Mouse (Mus musculus) bone marrow macrophage, adult 2 months (primary cell): ENCODE results near the gene Dixdc1. TPM values are rescaled to one million over a fixed set of nuclear protein-coding genes. Genes with fewer than 3 reads are reported as not detected.
A peak's percentile ranks its signal among the peaks of the same experiment; 100 is the strongest.

Experiments
- H3K27ac ChIP-seq: 2 replicates; pipeline ENCODE4 v1.5.1; 2012; ENCODE audit warnings: low read depth, low read length; ENCODE audit not compliant: insufficient read depth
- H3K4me1 ChIP-seq: 2 replicates; pipeline ENCODE4 v1.6.1; 2012; ENCODE audit warnings: low read length; ENCODE audit not compliant: control insufficient read depth, insufficient read depth
- H3K4me3 ChIP-seq: 2 replicates; pipeline ENCODE4 v1.5.1; 2012; ENCODE audit warnings: mild to moderate bottlenecking, low read length, moderate library complexity; ENCODE audit not compliant: insufficient read depth
- CTCF ChIP-seq: IDR thresholded peaks from 2 replicates; pipeline ENCODE4 v1.5.1; 2012; ENCODE audit warnings: low read depth, mild to moderate bottlenecking, low read length, moderate library complexity
- POLR2A ChIP-seq: IDR thresholded peaks from 2 replicates; pipeline ENCODE4 v1.6.1; 2012; ENCODE audit warnings: mild to moderate bottlenecking, low read depth, low read length, borderline replicate concordance
- polyA plus RNA-seq: library from polyadenylated mRNA; stranded (reverse); fragments of >200 nt; gene quantifications from 2 replicates; pipeline ENCODE4 v1.2.4, GENCODE M21; 2012; ENCODE audit not compliant: missing spikeins, insufficient read depth, insufficient read length

Dixdc1 gene
- not detected in 2 replicates for polyA plus RNA-seq

- no peak for TF ChIP-seq CTCF
- Histone ChIP-seq H3K4me1 (0 out of 2 replicates have a peak, but pooled peaks cover 5% of the 10 kb centered on the region), H3K27ac (no peak within 1 kb of the TSS), H3K4me3 (peak within 1 kb of the TSS; percentile 23)
Observed at GRCm38 (mm10) chr9:50738914-50739870, at the start of gene Dixdc1. Gene Dixdc1 (minus strand): TSS chr9:50739517.

- H3K4me3 ChIP-seq: no peak overlapping the region
- TF ChIP-seq CTCF: peak; percentile 61
- no peak for TF ChIP-seq POLR2A
Observed at GRCm38 (mm10) chr9:50782155-50782554, 42.8 kb upstream of the Dixdc1 start.

GRCm38 (mm10) chr9:50776162-50776760, 36.9 kb upstream of the Dixdc1 start:
- TF ChIP-seq POLR2A: no peak
- no peak for TF ChIP-seq CTCF
- Histone ChIP-seq H3K4me1 (peaks cover 15% of the 10 kb centered on the region), H3K27ac (no peak overlapping the region), H3K4me3 (peak overlapping the region; percentile 67)

More at GRCm38 (mm10) chr9:50782155-50782554, 42.8 kb upstream of the Dixdc1 start:
- no peak overlapping the region for H3K27ac ChIP-seq
- H3K4me1 ChIP-seq: peaks cover 2% of the 10 kb centered on the region; the same call in 1 of the 2 replicates

GRCm38 (mm10) chr9:50775662-50776126, 36.4 kb upstream of the Dixdc1 start:
- H3K4me3 ChIP-seq: peak overlapping the region; percentile 67
- no peak for TF ChIP-seq CTCF
- TF ChIP-seq POLR2A: no peak
- H3K27ac ChIP-seq: no peak overlapping the region
- peaks cover 15% of the 10 kb centered on the region for H3K4me1 ChIP-seq

- Histone ChIP-seq H3K4me3 (peak within 1 kb of the TSS; percentile 67), H3K27ac (peak within 1 kb of the TSS; percentile 86), H3K4me1 (peaks cover 15% of the 10 kb centered on the region)
- TF ChIP-seq CTCF (no peak), POLR2A (no peak)
Observed at GRCm38 (mm10) chr9:50774991-50775612, 35.8 kb upstream of the Dixdc1 start, which contains the start of the genes Alg9 and 1110032A03Rik. Gene Alg9 (plus strand): TSS chr9:50775019. Gene 1110032A03Rik (minus strand): TSS chr9:50775520.

- peak overlapping the region; percentile 86 for H3K27ac ChIP-seq
- H3K4me3 ChIP-seq: peak overlapping the region; percentile 67; the same call in 1 of the 2 replicates
Observed at GRCm38 (mm10) chr9:50774026-50774462, 34.7 kb upstream of the Dixdc1 start.

GRCm38 (mm10) chr9:50770011-50770410, 30.7 kb upstream of the Dixdc1 start:
- Histone ChIP-seq H3K27ac (no peak overlapping the region), H3K4me3 (no peak overlapping the region), H3K4me1 (peaks cover 15% of the 10 kb centered on the region)
- no peak for TF ChIP-seq CTCF
- TF ChIP-seq POLR2A: no peak

More at GRCm38 (mm10) chr9:50774026-50774462, 34.7 kb upstream of the Dixdc1 start:
- peaks cover 18% of the 10 kb centered on the region for H3K4me1 ChIP-seq
- TF ChIP-seq POLR2A (no peak), CTCF (no peak)

- TF ChIP-seq POLR2A (no peak), CTCF (peak; percentile 43; the same call in 1 of the 2 replicates)
- H3K4me3 ChIP-seq: peak within 1 kb of the TSS; percentile 75
- peak within 1 kb of the TSS; percentile 86 for H3K27ac ChIP-seq
- H3K4me1 ChIP-seq: peaks cover 7% of the 10 kb centered on the region
Observed at GRCm38 (mm10) chr9:50768107-50769002, 29.0 kb upstream of the Dixdc1 start, which contains the start of gene Fdxacb1. Gene Fdxacb1 (plus strand): TSS chr9:50768236.
